Mouse (Mus musculus) liver, embryonic 11.5 days (tissue): Measurements from ENCODE around the gene Setdb1. TPM values are rescaled to one million over a fixed set of nuclear protein-coding genes. Genes with fewer than 3 reads are reported as not detected.
"Not testable (repeated sequence)": the region's sequence is repeated elsewhere in the genome, so short reads cannot be mapped to it uniquely, and the experiment has no call there.

Experiments
- ATAC-seq: fragments of 200-750 bp; cut with Nextera tagmentation; replicated peaks from 2 replicates; pipeline ENCODE4 v1.8.0; 2017; ENCODE audit warnings: moderate number of reproducible peaks, mild to moderate bottlenecking, moderate TSS enrichment, moderate library complexity; ENCODE audit not compliant: low FRiP score
- DNase-seq: peaks from one replicate; pipeline ENCODE4 v3.0.0-alpha.2; 2017; ENCODE audit warnings: low spot score
- H3K27ac ChIP-seq: fragments of 300-500 bp; sonication (generic); 2 replicates; pipeline ENCODE4 v1.5.1; 2014; ENCODE audit warnings: mild to moderate bottlenecking, low read depth, low read length, control low read depth
- H3K27me3 ChIP-seq: fragments of 300-500 bp; sonication (generic); replicated peaks from 2 replicates; pipeline ENCODE4 v1.6.1; 2014; ENCODE audit warnings: low read length, mixed read lengths; ENCODE audit not compliant: control insufficient read depth, insufficient read depth
- H3K36me3 ChIP-seq: fragments of 300-500 bp; sonication (generic); 2 replicates; pipeline ENCODE4 v1.6.1; 2014; ENCODE audit warnings: mild to moderate bottlenecking, low read length, moderate library complexity, mixed read lengths; ENCODE audit not compliant: control insufficient read depth, insufficient read depth
- H3K4me1 ChIP-seq: fragments of 300-500 bp; sonication (generic); replicated peaks from 2 replicates; pipeline ENCODE4 v1.6.1; 2014; ENCODE audit warnings: low read length, mixed read lengths; ENCODE audit not compliant: control insufficient read depth, insufficient read depth
- H3K4me2 ChIP-seq: fragments of 300-500 bp; sonication (generic); 2 replicates; pipeline ENCODE4 v1.6.1; 2014; ENCODE audit warnings: mild to moderate bottlenecking, control low read depth, moderate library complexity
- H3K4me3 ChIP-seq: fragments of 300-500 bp; sonication (generic); 2 replicates; pipeline ENCODE4 v1.5.1; 2014; ENCODE audit warnings: low read depth, low read length, control low read depth
- H3K9ac ChIP-seq: fragments of 300-500 bp; sonication (generic); 2 replicates; pipeline ENCODE4 v1.6.1; 2014; ENCODE audit warnings: low read depth, low read length, control low read depth
- H3K9me3 ChIP-seq: fragments of 300-500 bp; sonication (generic); 2 replicates; pipeline ENCODE4 v1.6.1; 2016; ENCODE audit warnings: low read length, inconsistent platforms, mixed read lengths; ENCODE audit not compliant: control insufficient read depth
- WGBS: fragments of 180-500 bp; shearing (Covaris S2); extraction: QIAGEN DNeasy Blood & Tissue Kit; methylation state at CpG from one replicate; pipeline ENCODE4 v1.1.7; 2014; 5-methylcytosine and 5-hydroxymethylcytosine counted together
- polyA plus RNA-seq: library from polyadenylated mRNA; unstranded; fragments of >200 nt; fragmentation: Nextera tagmentation; extraction: Ambion mirVana; gene quantifications from 2 replicates; pipeline ENCODE4 v1.2.1, GENCODE M21; 2014

Gene Setdb1
- polyA plus RNA-seq, 1 experiment from 2014 or later: 47.0 TPM

GRCm38 (mm10) chr3:95355911-95356544, 974 bp downstream of the Setdb1 start:
- H3K4me1 ChIP-seq, H3K9ac ChIP-seq, H3K9me3 ChIP-seq, DNase-seq, ATAC-seq, H3K36me3 ChIP-seq, H3K27me3 ChIP-seq, H3K27ac ChIP-seq: not testable (repeated sequence)
- H3K4me2 ChIP-seq: peak overlapping the region; percentile 52
- 18% methylated on average over 8 of the region's 19 CpGs for WGBS
- H3K4me3 ChIP-seq: peak overlapping the region; percentile 65

GRCm38 (mm10) chr3:95349491-95349890, 7.5 kb downstream of the Setdb1 start:
- Histone ChIP-seq H3K4me1 (no peaks in the 10 kb centered on the region), H3K9me3 (no peaks in the 10 kb centered on the region), H3K9ac (no peak overlapping the region), H3K4me2 (no peak overlapping the region), H3K4me3 (no peak overlapping the region), H3K36me3 (peaks cover 49% of the 10 kb centered on the region), H3K27me3 (no peaks in the 10 kb centered on the region), H3K27ac (no peak overlapping the region)
- no peak for DNase-seq
- ATAC-seq: no peak

GRCm38 (mm10) chr3:95348343-95348742, 8.7 kb downstream of the Setdb1 start:
- not testable (repeated sequence) for H3K27ac ChIP-seq, ATAC-seq, H3K9ac ChIP-seq, H3K4me2 ChIP-seq, DNase-seq, H3K27me3 ChIP-seq, H3K9me3 ChIP-seq, H3K4me3 ChIP-seq, H3K4me1 ChIP-seq
- H3K36me3 ChIP-seq: peaks cover 48% of the 10 kb centered on the region
- 92% methylated on average over 5 of the region's 5 CpGs for WGBS

GRCm38 (mm10) chr3:95346454-95346853, 10.5 kb downstream of the Setdb1 start:
- Histone ChIP-seq H3K4me1 (no peaks in the 10 kb centered on the region), H3K4me2 (no peak overlapping the region), H3K4me3 (no peak overlapping the region), H3K36me3 (peaks cover 49% of the 10 kb centered on the region), H3K9me3 (no peaks in the 10 kb centered on the region), H3K27ac (no peak overlapping the region), H3K9ac (no peak overlapping the region), H3K27me3 (no peaks in the 10 kb centered on the region)
- DNase-seq: no peak
- 91% methylated on average over 7 of the region's 7 CpGs for WGBS
- ATAC-seq: no peak

GRCm38 (mm10) chr3:95343356-95344000, 13.5 kb downstream of the Setdb1 start:
- not testable (repeated sequence) for H3K4me2 ChIP-seq, H3K9me3 ChIP-seq, H3K4me1 ChIP-seq, ATAC-seq, H3K27ac ChIP-seq, H3K9ac ChIP-seq, H3K4me3 ChIP-seq, DNase-seq, H3K27me3 ChIP-seq
- WGBS: 92% methylated on average over 9 of the region's 9 CpGs
- peaks cover 57% of the 10 kb centered on the region for H3K36me3 ChIP-seq

GRCm38 (mm10) chr3:95338251-95338650, 18.8 kb downstream of the Setdb1 start:
- Histone ChIP-seq H3K9ac (no peak overlapping the region), H3K4me1 (no peaks in the 10 kb centered on the region), H3K36me3 (peaks cover 47% of the 10 kb centered on the region), H3K9me3 (no peaks in the 10 kb centered on the region), H3K4me3 (no peak overlapping the region), H3K4me2 (no peak overlapping the region), H3K27me3 (no peaks in the 10 kb centered on the region), H3K27ac (no peak overlapping the region)
- WGBS: 94% methylated on average over 4 of the region's 4 CpGs
- ATAC-seq: no peak
- no peak for DNase-seq

- no peak overlapping the region for H3K4me3 ChIP-seq
- WGBS: 92% methylated on average over 4 of the region's 4 CpGs
- H3K4me1 ChIP-seq: no peaks in the 10 kb centered on the region
- no peak overlapping the region for H3K9ac ChIP-seq
- H3K27me3 ChIP-seq: no peaks in the 10 kb centered on the region
- no peak for ATAC-seq
- peaks cover 52% of the 10 kb centered on the region for H3K36me3 ChIP-seq
- DNase-seq: no peak
- no peak overlapping the region for H3K4me2 ChIP-seq
- H3K27ac ChIP-seq: no peak overlapping the region
- no peaks in the 10 kb centered on the region for H3K9me3 ChIP-seq
These were observed 19.7 kb downstream of the Setdb1 start for GRCm38 (mm10) chr3:95337345-95337744.

GRCm38 (mm10) chr3:95331528-95331927, 25.5 kb downstream of the Setdb1 start:
- H3K9me3 ChIP-seq: no peaks in the 10 kb centered on the region
- no peaks in the 10 kb centered on the region for H3K27me3 ChIP-seq
- no peak overlapping the region for H3K4me2 ChIP-seq
- peaks cover 36% of the 10 kb centered on the region for H3K36me3 ChIP-seq
- H3K4me1 ChIP-seq: no peaks in the 10 kb centered on the region
- H3K27ac ChIP-seq: no peak overlapping the region
- H3K4me3 ChIP-seq: no peak overlapping the region
- no peak overlapping the region for H3K9ac ChIP-seq
- DNase-seq (no peak), ATAC-seq (no peak)
- 88% methylated on average over 1 of the region's 1 CpGs for WGBS

GRCm38 (mm10) chr3:95328803-95329404, 28.1 kb downstream of the Setdb1 start:
- no peaks in the 10 kb centered on the region for H3K4me1 ChIP-seq
- peaks cover 52% of the 10 kb centered on the region for H3K36me3 ChIP-seq

More at GRCm38 (mm10) chr3:95328803-95329404, 28.1 kb downstream of the Setdb1 start:
- Histone ChIP-seq H3K27ac (no peak overlapping the region), H3K4me3 (no peak overlapping the region), H3K9me3 (no peaks in the 10 kb centered on the region), H3K27me3 (no peaks in the 10 kb centered on the region), H3K9ac (no peak overlapping the region), H3K4me2 (no peak overlapping the region)
- DNase-seq (no peak), ATAC-seq (no peak)
- WGBS: 84% methylated on average over 1 of the region's 1 CpGs
